Mouse (Mus musculus): Measurements from ENCODE around the gene Rin1.
"Not testable (repeated sequence)": the region's sequence is repeated elsewhere in the genome, so short reads cannot be mapped to it uniquely, and the experiment has no call there.

The Rin1 gene

GRCm38 (mm10) chr19:5050047-5050905 lies at the start of gene Rin1:
Rin1 (plus strand) TSS chr19:5050481.
- peak; percentile 77 for DNase-seq (ENCODE audit: low spot score)

GRCm38 (mm10) chr19:5001666-5002406 lies 48.4 kb upstream of the Rin1 start:
- peak; percentile 92 for DNase-seq (ENCODE audit: low spot score)

GRCm38 (mm10) chr19:5003644-5004043 lies 46.6 kb upstream of the Rin1 start:
- DNase-seq (ENCODE audit: low spot score) = not testable (repeated sequence)

GRCm38 (mm10) chr19:5004925-5005324 lies 45.4 kb upstream of the Rin1 start:
- DNase-seq (ENCODE audit: low spot score) = no peak

- no peak for DNase-seq (ENCODE audit: low spot score)
Measured at GRCm38 (mm10) chr19:5013138-5013537, 37.1 kb upstream of the Rin1 start.

- peak; percentile 74 for DNase-seq (ENCODE audit: low spot score)
Measured at GRCm38 (mm10) chr19:5014961-5015398, 35.3 kb upstream of the Rin1 start.

GRCm38 (mm10) chr19:5016221-5016742 lies 34.0 kb upstream of the Rin1 start:
- DNase-seq (ENCODE audit: low spot score) = peak; percentile 33

GRCm38 (mm10) chr19:5016782-5017181 lies 33.5 kb upstream of the Rin1 start:
- peak; percentile 86 for DNase-seq (ENCODE audit: low spot score)

GRCm38 (mm10) chr19:5017611-5018010 lies 32.7 kb upstream of the Rin1 start:
- DNase-seq (ENCODE audit: low spot score) = no peak

GRCm38 (mm10) chr19:5018191-5018590 lies 32.1 kb upstream of the Rin1 start:
- DNase-seq (ENCODE audit: low spot score) = no peak

- no peak for DNase-seq (ENCODE audit: low spot score)
Measured at GRCm38 (mm10) chr19:5021416-5021815, 28.9 kb upstream of the Rin1 start.

- peak; percentile 98 for DNase-seq (ENCODE audit: low spot score)
Measured at GRCm38 (mm10) chr19:5023621-5024479, 26.4 kb upstream of the Rin1 start, which contains the start of gene Slc29a2. Slc29a2 (plus strand) TSS chr19:5023860.

- DNase-seq (ENCODE audit: low spot score) = no peak
Measured at GRCm38 (mm10) chr19:5026111-5026510, 24.2 kb upstream of the Rin1 start.

GRCm38 (mm10) chr19:5032686-5033085 lies 17.6 kb upstream of the Rin1 start:
- no peak for DNase-seq (ENCODE audit: low spot score)

GRCm38 (mm10) chr19:5036577-5036976 lies 13.7 kb upstream of the Rin1 start:
- DNase-seq (ENCODE audit: low spot score) = no peak

- peak; percentile 97 for DNase-seq (ENCODE audit: low spot score)
Measured at GRCm38 (mm10) chr19:5037678-5038571, 12.4 kb upstream of the Rin1 start.

- DNase-seq (ENCODE audit: low spot score) = peak; percentile 95
Measured at GRCm38 (mm10) chr19:5038709-5039156, 11.5 kb upstream of the Rin1 start, which contains the start of the genes B4gat1 and AC124502.3. B4gat1 (plus strand) TSS chr19:5038826. AC124502.3 (plus strand) TSS chr19:5038891.

GRCm38 (mm10) chr19:5039301-5040114 lies 10.8 kb upstream of the Rin1 start:
- DNase-seq (ENCODE audit: low spot score) = peak; percentile 35

- DNase-seq (ENCODE audit: low spot score) = peak; percentile 98
Measured at GRCm38 (mm10) chr19:5040862-5041523, 9.3 kb upstream of the Rin1 start, which contains the start of gene Brms1. Brms1 (plus strand) TSS chr19:5041354.
